Mouse (Mus musculus): ENCODE data around the gene Rnf220.
"Not testable (repeated sequence)": the region's sequence is repeated elsewhere in the genome, so short reads cannot be mapped to it uniquely, and the experiment has no call there.

Gene Rnf220

DNA sequence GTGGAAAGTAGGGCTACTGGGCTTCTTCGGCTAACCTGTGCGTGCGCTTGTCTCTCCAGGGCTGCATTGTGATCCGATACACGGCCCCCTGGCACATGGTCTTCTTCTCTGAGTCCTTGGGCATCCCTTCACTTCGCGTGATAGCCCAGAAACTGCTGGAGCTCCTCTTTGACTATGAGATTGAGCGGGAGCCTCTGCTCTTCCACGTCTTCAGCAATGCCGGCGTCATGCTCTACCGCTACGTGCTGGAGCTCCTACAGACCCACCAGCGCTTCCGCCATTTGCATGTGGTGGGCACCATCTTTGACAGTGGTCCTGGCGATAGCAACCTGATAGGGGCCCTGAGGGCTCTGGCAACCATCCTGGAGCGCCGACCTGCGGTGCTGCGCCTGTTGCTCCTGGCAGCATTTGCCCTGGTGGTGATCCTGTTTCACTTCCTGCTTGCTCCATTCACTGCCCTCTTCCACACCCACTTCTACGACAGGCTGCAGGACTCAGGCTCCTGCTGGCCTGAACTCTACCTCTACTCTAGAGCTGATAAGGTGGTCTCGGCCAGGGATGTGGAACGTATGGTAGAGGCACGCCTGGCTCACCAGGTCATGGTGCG lies 228.9 kb downstream of the Rnf220 start:
- DNase-seq (ENCODE audit: low spot score), result no peak

DNA sequence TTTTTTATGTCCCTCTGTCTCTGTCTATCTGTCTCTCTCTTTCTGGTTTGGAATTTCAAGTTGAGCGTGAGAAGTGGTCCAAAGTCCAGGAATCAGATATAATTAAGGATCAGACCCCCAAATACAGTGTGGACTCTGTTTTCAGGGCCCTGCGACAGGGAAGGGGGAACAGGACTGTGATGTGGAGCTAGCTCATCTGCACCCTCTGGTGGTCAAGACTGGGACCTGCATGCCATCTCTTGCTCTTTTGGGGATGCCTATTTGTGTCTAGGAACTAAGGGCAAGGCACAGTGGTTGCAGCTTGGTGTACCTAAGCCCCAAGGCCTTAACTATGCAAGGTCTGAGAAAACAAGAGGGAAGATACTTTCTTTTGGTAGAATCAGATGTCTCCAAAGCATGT lies 229.6 kb downstream of the Rnf220 start:
- DNase-seq (ENCODE audit: low spot score), result peak; percentile 75

DNA sequence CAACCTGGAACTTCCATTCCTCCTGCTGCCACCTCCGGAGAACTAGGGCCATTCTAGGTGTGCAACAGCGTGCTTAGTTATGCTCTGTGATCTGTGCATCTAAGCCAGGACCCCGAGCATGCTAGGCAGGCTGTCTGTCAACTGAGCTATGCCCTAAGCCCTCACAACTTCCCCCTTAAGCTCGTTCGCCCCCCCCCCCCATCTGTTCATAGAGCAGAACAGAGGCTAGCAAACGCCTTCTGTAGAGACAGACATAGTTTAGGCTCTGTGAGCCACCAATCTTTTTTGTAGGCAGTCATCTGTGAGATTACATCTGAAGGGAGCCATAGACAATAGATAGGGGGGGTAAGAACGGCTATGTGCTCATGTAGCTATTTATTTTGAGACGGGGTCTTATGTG lies 233.9 kb downstream of the Rnf220 start:
- no peak for DNase-seq (ENCODE audit: low spot score)

DNA sequence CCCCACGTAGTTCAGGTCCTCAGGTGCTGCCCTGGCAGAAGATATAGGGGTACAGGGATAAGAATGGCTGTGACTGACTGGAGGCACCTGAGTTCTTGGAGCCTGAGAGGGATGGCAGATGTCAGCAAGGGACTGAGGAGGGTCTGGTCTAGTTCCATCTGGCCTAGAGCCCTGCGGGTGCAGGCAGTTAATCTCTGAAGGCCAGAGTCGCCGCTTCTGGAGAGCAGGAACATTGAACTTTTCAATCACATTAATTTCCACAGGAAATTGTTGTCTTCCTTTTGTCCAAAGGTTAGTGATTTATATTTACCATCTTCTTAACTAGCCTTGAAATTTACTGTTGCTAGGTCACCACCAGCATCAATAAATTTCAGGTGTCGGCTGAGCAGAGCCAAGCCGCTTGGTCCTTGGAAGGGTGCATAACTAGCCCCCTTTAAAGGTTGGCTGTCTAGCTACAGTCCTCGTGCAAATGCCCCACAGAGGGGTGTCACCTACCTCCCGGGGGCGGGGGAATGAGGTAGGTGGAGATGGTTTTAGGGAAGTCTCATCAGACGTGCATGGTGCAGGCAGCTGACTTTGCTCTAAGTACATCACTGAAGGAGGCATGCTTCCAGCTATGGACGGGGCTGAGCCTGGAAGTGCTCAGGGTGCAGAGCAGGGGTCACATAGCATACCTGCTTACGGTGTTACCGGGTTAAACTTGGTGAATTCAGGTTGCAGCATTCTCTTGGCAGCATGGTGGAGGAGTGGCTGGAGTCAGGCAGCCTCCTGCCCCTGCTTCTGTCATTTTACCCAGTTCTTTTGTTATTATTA lies 234.5 kb downstream of the Rnf220 start:
- no peak for DNase-seq (ENCODE audit: low spot score)

DNA sequence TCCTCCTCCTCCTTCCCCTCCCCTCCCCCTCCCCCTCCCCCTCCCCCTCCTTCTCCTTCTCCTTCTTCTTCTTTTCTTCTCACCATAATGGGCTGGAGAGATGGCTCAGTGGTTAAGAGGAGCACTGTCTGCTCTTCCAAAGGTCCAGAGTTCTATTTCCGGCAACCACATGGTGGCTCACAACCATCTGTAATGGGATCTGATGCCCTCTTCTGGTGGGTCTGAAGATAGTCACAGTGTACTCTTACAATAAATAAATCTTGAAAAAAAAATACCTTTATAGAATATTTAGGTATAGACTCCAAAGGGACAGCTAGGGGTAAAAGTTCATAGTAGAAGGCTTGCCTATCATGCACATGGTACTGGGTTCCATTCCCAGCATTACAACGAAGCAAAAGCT lies 235.6 kb downstream of the Rnf220 start:
- no peak for DNase-seq (ENCODE audit: low spot score)

DNA sequence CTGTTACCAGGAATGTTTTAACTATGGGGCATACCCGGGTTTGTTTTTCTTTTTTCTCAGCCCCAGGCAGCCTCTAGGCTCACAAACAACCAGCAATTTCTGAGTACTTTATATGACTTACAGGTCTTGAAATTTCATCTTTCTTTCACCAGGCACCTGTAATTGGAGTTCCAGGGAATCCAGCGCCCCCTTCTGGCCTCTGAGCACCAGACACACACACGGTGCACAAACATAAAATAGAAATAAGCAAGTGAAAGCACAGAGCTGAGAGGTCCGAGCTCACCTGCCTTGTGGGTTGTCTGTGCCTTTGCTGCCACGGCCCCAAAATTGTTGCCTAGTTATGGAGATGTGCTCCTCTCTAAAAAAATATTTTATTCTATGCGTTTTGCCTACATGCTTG lies 236.9 kb downstream of the Rnf220 start:
- not testable (repeated sequence) for DNase-seq (ENCODE audit: low spot score)

DNA sequence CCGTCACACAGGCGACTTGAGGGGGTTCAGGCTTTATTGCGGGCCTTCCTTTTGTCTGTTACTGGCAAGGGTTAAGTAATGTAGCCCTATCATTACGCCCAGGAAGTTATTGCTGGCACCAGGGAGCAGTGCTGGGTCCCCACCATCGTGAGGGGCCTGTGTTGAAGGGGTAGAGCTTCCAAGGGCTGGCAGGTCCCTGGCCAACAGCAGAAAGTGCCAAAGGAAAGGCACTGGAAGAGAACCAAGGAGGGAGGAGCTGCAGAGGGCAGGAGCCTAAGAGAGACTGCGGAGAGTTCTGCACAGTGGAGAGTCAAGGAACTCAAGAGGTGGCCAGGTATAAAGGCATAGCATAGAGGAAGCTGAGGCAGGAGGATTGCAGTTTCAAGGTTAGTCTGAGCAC lies 242.2 kb downstream of the Rnf220 start:
- no peak for DNase-seq (ENCODE audit: low spot score)

DNA sequence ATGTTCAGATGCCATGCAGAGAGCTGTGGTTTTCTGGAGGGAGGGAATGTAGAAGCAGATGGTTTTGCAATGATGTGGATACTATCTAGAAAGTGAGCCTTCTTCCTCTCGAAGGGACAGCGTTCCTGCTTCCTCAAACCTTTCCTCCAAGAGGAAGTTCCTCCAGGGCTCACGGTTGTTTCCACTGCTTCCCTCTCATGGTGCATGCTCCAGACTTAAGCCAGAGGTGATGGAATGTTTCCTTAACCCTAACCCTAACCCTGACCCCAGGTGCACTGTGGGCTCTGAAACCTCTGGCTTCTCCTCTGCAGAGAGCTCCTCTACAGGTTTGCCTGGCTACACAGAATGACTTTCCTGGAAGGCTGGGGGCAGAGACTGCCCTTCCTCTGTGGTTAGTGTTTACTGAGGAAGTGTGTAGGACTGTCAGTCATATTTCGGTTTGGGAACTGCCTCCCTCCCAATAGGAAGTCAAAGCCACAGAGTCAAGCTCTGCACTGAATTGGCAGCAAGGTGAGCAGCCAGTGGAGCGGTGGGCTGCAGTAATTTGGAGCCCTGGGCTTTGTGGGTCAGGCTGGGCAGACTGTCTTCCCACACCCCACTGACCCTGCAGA lies 242.7 kb downstream of the Rnf220 start:
- DNase-seq (ENCODE audit: low spot score), result no peak

DNA sequence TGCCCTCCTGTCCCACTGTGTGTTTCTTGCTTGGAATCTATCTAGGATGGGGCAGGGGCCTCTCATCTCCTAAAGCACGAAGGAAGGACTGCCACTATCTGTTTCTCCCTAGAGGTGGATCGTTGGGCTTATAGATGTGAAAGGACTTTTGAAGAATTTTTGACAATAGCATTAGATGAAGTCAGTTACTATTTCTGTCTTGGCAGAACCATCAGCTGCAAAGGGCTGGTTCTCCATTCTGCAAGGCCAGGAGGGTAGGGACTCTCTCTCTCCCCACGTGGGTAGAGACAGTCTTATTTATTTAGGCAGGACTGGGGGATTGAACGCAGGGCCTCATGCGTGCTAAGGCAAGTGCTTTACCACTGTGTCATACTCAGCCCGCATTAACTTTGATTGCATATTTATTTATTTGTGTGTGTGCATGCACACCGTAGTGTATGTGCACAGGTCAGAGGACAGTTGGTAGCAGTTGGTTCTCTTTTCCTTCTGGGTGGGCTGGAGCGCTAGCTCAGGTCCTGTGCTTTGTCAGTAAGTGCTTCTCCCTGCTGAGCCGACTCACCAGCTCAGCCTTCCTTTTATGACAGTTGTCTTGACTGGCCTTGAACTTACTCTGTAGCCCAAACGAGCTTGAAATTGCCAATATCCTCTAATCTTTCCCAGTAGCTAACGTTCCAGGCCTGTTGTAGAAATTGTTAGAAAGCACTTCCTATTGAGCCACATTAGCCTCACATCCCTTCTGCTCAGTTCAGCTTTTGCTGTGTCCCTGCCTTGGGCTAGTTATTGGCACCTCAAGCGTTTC lies 243.4 kb downstream of the Rnf220 start:
- no peak for DNase-seq (ENCODE audit: low spot score)

DNA sequence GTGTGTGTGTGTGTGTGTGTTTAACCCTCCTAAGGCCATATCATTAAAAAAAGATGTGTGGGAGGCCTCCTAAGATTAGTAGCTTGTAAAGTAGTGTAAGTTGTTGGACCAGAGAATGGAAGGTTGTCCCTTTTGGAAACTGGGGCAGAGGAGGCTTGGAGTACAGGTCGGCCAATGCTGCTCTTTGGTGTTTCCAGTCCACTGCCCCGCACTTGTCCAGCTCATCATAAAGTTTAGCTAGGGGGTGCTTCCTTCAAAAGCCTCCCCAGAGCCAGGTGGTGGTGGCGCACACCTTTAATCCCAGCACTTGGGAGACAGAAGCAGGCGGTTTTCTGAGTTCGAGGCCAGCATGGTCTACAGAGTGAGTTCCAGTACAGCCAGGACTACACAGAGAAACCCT lies 244.1 kb downstream of the Rnf220 start:
- DNase-seq (ENCODE audit: low spot score), result no peak

DNA sequence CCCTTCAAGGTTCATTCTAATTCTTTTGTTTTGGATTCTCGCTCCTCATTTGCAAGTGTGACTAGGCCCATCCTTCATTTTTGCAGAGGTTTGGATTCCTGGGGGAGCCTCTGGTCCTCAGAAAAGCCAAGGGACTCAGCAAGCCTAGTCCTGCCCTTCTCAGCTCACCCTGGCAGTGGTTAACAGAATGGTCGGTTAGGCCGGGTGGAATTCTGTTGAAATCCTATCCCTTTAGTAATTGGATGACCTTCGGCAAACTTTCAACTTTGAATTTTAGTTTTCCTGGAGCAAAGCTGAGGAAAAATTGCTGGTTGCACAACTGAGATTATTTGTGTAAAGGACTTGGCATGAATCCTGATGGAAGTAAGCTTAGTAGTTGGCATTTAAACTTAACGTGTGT lies 244.5 kb downstream of the Rnf220 start:
- peak; percentile 33 for DNase-seq (ENCODE audit: low spot score)

DNA sequence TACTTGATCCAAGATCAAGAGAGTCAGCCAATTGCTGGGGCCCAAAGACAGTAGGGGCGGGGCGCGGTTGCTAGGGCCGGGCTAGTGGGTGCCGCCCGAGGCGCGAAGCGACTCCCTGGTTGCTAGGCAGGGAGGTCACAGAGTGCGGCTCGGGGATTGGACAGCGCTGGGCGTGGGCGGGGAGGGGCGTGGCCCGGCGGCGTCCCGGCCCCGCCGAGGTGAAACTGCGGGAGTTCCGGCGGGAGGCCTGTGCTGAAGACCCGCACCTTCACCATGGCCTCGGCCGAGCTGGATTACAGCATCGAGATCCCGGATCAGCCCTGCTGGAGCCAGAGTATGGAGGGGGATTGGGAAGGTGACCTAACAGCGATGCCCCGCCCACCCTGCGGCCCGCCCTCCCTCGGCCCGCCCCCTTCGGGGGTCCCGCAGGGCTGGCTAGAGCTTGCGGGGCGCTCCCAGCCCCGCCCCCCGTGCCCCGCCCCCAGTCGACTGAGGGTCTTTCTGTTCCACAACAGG lies 245.0 kb downstream of the Rnf220 start, which contains the start of the genes Tmem53 and Armh1:
Gene Tmem53 (plus strand): TSS at position 151 of the 516 bp plus-strand sequence.
Gene Armh1 (minus strand): TSS at position 325 of the 516 bp plus-strand sequence.
- DNase-seq (ENCODE audit: low spot score), result peak; percentile 88

DNA sequence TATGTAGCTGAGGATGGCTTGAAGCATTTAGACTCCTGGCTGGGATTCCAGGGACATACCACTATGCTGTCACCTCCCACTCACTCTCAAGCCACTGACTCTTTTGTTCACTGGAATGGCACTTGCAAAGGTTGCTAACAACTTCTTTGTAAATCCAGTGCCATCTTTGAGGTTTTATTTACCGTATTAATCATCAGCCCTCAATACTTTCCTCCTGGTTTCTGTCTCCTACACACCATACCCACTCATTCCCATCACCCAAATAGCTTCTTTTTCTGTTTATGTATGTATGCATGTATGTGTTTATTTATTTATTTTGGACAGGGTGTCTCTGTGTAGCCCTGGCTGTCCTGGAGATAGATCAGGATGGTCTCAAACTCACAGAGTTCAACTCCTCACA lies 245.9 kb downstream of the Rnf220 start:
- DNase-seq (ENCODE audit: low spot score), result no peak

DNA sequence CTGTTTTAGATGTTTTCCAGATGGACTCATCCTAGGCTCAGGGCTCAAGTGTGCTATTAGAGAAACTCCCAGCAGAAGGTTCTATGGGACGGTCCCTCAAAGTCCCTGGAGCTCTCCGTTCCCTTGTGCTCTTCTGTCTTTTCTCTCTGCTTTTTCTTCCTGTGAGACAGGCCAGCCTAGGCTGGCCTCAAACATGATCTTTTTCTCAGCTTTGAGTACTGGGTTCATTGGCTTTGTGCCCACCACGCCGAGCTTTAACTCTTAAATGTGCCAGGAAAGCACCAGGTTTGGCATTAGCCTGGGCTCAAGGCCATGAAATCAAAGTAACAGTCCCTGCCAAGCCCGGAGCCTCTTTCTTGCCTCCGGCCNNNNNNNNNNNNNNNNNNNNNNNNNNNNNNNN lies 256.0 kb downstream of the Rnf220 start:
- no peak for DNase-seq (ENCODE audit: low spot score)

DNA sequence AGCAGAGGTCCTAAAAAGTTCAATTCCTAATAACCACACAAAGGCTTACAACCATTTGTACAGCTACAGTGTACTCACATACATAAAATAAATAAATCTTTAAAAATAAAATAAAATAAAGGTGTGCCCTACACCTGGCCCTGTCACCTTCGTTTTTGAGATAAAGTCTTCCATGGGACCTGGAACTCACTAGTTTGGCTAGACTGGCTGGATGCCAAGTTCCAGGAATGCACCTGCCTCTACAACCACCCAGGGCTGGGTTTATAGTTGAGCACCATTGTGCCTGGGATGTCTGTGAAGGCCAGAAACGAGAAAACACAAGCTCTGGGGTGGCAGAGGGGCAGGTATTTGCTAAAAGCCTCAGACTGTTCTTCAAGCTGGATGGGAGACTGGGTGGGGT lies 257.7 kb downstream of the Rnf220 start:
- DNase-seq (ENCODE audit: low spot score), result no peak

DNA sequence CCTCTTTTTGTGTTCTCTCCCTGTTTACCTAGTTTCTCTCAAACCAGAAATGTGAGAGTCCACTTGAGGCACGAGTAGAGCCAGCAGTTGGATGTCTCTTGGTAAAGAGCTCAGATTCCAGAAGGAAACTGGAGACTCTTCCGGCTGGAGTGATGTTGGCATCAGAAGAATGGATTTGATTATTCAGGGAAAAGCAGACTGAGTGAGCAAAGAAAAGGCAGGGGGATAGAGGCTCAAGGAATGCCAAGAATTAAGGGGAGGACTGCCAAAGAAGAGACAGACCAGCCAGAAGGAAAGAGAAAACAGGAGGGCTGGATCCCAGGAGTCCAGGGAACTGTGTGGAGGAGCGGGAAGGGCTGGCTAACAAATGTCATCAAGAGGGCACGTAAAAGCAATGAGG lies 261.0 kb downstream of the Rnf220 start:
- DNase-seq (ENCODE audit: low spot score), result no peak

DNA sequence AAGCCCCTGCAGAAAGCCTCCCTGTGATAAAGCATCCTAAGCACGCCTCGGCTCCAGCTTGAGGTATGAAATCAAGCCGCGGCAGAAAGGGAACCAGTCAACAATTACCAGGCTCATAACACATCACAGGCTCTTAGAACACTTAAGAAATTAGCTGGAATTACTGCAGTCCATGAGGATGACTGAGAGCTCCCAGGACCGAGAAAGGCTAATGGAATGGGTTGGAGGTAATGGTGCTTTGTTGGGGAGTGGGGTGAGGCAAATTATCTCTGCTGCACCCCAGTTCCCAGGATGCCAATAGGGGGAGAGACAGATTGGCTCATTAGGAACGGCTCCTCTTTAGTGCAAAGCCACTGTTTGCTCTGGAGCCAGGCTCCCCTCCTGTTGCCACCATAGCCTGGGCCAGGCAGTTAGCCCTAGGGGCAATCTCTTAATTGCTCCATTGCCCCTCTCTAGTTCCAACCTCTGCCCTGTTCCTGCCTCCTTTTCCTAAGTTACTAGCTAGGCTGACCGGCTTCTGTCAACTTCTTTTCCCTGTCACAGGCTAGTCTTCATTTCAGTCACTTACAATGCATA lies 262.6 kb downstream of the Rnf220 start:
- DNase-seq (ENCODE audit: low spot score), result no peak

DNA sequence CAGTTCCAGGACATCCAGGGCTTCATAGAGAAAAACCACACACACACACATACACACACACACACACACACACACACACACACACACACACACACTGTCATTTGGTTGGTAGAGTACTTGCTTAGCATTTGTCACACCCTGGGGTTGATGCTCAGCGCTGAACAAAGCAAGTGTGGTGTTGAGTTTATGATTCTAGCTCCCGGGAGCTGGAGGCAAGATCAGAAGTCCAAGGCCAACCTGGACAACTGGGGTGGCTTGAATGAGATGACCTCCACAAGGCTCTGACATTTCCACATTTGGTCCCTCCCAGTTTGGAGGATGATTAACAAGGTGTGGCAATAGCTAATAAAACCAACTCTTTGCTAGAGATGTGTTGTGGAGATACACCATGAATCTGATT lies 265.6 kb downstream of the Rnf220 start:
- DNase-seq (ENCODE audit: low spot score), result no peak

DNA sequence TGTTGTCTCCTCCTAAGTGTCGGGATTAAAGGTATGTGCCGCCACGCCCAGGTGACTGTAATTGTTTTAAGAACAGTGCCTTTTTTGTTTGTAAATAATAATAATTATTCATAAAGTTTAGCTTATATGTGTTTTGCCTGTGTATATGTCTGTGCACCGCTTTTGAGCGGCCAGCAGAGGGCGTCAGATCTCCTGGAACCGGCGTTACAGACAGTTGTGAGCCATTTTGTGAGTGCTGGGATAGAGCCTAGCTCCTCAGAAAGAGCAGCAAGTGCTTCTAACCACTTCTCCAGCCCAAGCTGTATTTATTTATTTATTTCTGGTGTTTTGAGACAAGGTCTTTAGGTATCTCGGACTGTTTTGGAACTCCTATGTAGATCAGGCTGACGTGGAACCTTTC lies 266.5 kb downstream of the Rnf220 start:
- no peak for DNase-seq (ENCODE audit: low spot score)

DNA sequence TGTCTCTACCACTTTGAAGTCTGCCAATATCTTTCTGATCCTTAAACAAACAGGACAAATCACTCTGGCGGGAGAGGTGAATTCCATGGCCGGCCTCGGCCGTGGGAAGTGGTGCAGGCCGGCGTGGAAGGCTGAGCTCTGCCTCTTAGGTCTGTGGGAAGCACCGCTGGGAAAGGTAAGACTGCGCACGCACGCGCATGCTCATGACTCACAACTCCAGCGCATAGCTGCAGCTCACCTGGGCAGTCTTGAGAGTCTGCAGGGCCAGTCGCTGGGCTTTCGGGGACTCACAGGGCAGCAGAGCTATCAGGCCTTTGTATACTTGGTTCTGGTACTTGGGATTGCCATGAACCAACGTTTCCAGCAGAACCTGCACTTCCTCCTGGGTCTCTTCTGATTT lies 267.3 kb downstream of the Rnf220 start:
- DNase-seq (ENCODE audit: low spot score), result no peak

DNA sequence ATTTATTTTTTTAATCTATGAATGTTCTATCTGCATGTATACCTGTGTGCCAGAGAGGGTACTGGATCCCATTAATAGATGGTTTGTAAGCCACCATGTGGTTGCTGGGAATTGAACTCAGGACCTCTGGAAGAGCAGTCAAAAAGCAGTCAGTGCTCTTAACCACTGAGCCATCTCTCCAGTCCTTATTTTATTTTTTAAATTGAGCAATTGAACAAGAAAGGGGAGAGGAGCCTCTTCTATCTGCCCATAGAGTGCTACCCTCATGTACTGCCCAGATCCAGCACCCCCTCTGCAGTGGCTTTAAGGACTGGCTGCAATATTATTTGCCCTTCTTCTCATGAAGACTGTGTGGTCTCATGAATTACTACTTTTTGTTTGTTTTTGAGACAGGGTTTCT lies 271.6 kb downstream of the Rnf220 start:
- DNase-seq (ENCODE audit: low spot score), result no peak

DNA sequence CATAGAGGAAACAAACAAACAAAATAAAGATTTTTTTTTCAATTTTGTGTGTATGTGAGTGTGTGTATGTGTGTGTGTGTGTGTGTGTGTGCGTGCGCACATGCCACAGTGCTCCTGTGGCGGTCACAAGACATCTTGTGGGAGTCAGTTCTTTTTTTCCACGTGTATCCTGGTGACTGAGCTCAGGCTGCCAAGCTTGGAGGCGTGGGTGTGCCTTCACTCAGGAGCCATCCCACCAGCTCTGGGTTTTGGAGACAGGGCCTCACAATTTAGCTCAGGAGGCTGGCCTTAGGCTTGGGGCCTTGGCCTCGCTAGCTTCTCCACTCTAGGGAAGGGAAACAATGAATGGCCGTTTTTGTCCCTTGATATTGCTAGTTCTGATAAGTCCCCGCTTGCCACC lies 272.7 kb downstream of the Rnf220 start:
- DNase-seq (ENCODE audit: low spot score), result no peak
